Mouse (Mus musculus): ENCODE data around the gene Csnk1e. TPM values are rescaled to one million over a fixed set of nuclear protein-coding genes. Genes with fewer than 3 reads are reported as not detected.
"Not testable (repeated sequence)": the region's sequence is repeated elsewhere in the genome, so short reads cannot be mapped to it uniquely, and the experiment has no call there.

The Csnk1e gene
- 52.2 and 70.8 TPM in 2 replicates for polyA plus RNA-seq (2015; fragmentation: Nextera tagmentation; extraction: Ambion mirVana)

- DNase-seq (ENCODE audit: low spot score), result peak; percentile 46
Observed at GRCm38 (mm10) chr15:79455106-79455810, at the start of gene Csnk1e. Gene Csnk1e (minus strand): TSS chr15:79455566.

GRCm38 (mm10) chr15:79504707-79505452, 49.5 kb upstream of the Csnk1e start, which contains the start of gene Kcnj4:
Gene Kcnj4 (minus strand): TSS chr15:79505241.
- no peak for DNase-seq (ENCODE audit: low spot score)

GRCm38 (mm10) chr15:79503438-79503837, 48.1 kb upstream of the Csnk1e start:
- DNase-seq (ENCODE audit: low spot score), result no peak

GRCm38 (mm10) chr15:79502891-79503341, 47.5 kb upstream of the Csnk1e start:
- DNase-seq (ENCODE audit: low spot score), result no peak

- DNase-seq (ENCODE audit: low spot score), result no peak
Observed at GRCm38 (mm10) chr15:79500110-79500509, 44.7 kb upstream of the Csnk1e start.

GRCm38 (mm10) chr15:79493527-79493926, 38.2 kb upstream of the Csnk1e start:
- DNase-seq (ENCODE audit: low spot score), result no peak

- no peak for DNase-seq (ENCODE audit: low spot score)
Observed at GRCm38 (mm10) chr15:79489463-79489862, 34.1 kb upstream of the Csnk1e start.

GRCm38 (mm10) chr15:79481181-79481688, 25.9 kb upstream of the Csnk1e start:
- DNase-seq (ENCODE audit: low spot score), result no peak

- no peak for DNase-seq (ENCODE audit: low spot score)
Observed at GRCm38 (mm10) chr15:79477227-79477626, 21.9 kb upstream of the Csnk1e start.

GRCm38 (mm10) chr15:79473638-79474355, 18.4 kb upstream of the Csnk1e start:
- DNase-seq (ENCODE audit: low spot score), result peak; percentile 29

- DNase-seq (ENCODE audit: low spot score), result no peak
Observed at GRCm38 (mm10) chr15:79473042-79473441, 17.7 kb upstream of the Csnk1e start.

- DNase-seq (ENCODE audit: low spot score), result no peak
Observed at GRCm38 (mm10) chr15:79471095-79471494, 15.7 kb upstream of the Csnk1e start.

GRCm38 (mm10) chr15:79470583-79470982, 15.2 kb upstream of the Csnk1e start:
- peak; percentile 16 for DNase-seq (ENCODE audit: low spot score)

- DNase-seq (ENCODE audit: low spot score), result no peak
Observed at GRCm38 (mm10) chr15:79469577-79469976, 14.2 kb upstream of the Csnk1e start.

GRCm38 (mm10) chr15:79466601-79467286, 11.4 kb upstream of the Csnk1e start:
- peak; percentile 86 for DNase-seq (ENCODE audit: low spot score)

- DNase-seq (ENCODE audit: low spot score), result no peak
Observed at GRCm38 (mm10) chr15:79456546-79456945, 1.2 kb upstream of the Csnk1e start.

GRCm38 (mm10) chr15:79456104-79456503, 738 bp upstream of the Csnk1e start:
- DNase-seq (ENCODE audit: low spot score), result not testable (repeated sequence)

GRCm38 (mm10) chr15:79453831-79454230, 1.5 kb downstream of the Csnk1e start:
- no peak for DNase-seq (ENCODE audit: low spot score)

GRCm38 (mm10) chr15:79448041-79448440, 7.3 kb downstream of the Csnk1e start:
- DNase-seq (ENCODE audit: low spot score), result no peak

- no peak for DNase-seq (ENCODE audit: low spot score)
Observed at GRCm38 (mm10) chr15:79445786-79446654, 9.3 kb downstream of the Csnk1e start.

Data from thymus, postnatal 0 days (tissue).